Mouse (Mus musculus): Measurements from ENCODE around the gene Prr29.

DNA sequence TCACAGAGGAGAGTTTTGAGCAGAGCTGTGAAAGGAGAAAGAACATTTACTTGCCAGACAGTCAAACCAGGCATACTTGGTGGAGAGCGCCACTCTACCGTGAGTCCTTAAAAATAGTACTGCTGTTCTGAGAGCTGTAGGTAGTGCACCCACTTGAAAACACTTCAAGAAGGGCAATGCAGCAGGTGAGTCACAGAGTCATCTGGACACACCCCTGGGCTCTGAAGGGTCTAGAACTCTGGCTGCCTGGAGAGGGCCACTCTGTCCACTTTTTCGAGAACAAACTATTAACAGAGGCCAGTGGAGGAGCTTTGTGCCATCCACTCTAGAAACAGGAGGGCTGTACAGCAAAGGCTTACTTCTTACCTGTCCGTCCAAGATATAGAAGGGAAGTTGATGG lies 61.2 kb downstream of the Prr29 start:
- no peak for TF ChIP-seq CTCF (IDR thresholded peaks at IDR 0.05)
- TF ChIP-seq POLR2A (IDR thresholded peaks at IDR 0.05; ENCODE audit: insufficient read depth, low read depth, low read length) = no peak
- no peak for TF ChIP-seq EP300 (IDR thresholded peaks at IDR 0.05; ENCODE audit: insufficient read depth, low read depth, low read length)
